Mouse (Mus musculus) urinary bladder, adult 2 months (tissue): ENCODE data around the gene Zfp692. TPM values are rescaled to one million over a fixed set of nuclear protein-coding genes. Genes with fewer than 3 reads are reported as not detected.
A peak's percentile ranks its signal among the peaks of the same experiment; 100 is the strongest.

Experiments used
- DNase-seq: peaks from one replicate; pipeline ENCODE4 v3.0.0; 2022; ENCODE audit warnings: low spot score
- polyA plus RNA-seq: library from polyadenylated mRNA; depleted of rRNA; stranded (reverse); fragments of >200 nt; gene quantifications from 2 replicates; pipeline ENCODE4 v1.2.3, GENCODE M21; 2012

The Zfp692 gene
- polyA plus RNA-seq, 1 experiment: 46.0 TPM

GRCm38 (mm10) chr11:58307411-58308080 lies 677 bp downstream of the Zfp692 start:
- peak; percentile 71 for DNase-seq

- no peak for DNase-seq
Observed at GRCm38 (mm10) chr11:58308661-58309060, 1.8 kb downstream of the Zfp692 start.

- DNase-seq: no peak
Observed at GRCm38 (mm10) chr11:58314069-58314468, 7.2 kb downstream of the Zfp692 start.

- DNase-seq: no peak
Observed at GRCm38 (mm10) chr11:58315536-58316168, 8.8 kb downstream of the Zfp692 start.

- no peak for DNase-seq
Observed at GRCm38 (mm10) chr11:58316344-58316743, 9.5 kb downstream of the Zfp692 start.

GRCm38 (mm10) chr11:58316768-58317390 lies 10.0 kb downstream of the Zfp692 start:
- no peak for DNase-seq

- DNase-seq: peak; percentile 93
Observed at GRCm38 (mm10) chr11:58322824-58323569, 16.1 kb downstream of the Zfp692 start.

GRCm38 (mm10) chr11:58323570-58324340 lies 16.9 kb downstream of the Zfp692 start:
- no peak for DNase-seq

- no peak for DNase-seq
Observed at GRCm38 (mm10) chr11:58324614-58325229, 17.9 kb downstream of the Zfp692 start.

GRCm38 (mm10) chr11:58326781-58327180 lies 19.9 kb downstream of the Zfp692 start:
- DNase-seq: no peak

- no peak for DNase-seq
Observed at GRCm38 (mm10) chr11:58329906-58330275, 23.0 kb downstream of the Zfp692 start.

- peak; percentile 73 for DNase-seq
Observed at GRCm38 (mm10) chr11:58330276-58331148, 23.6 kb downstream of the Zfp692 start, which contains the start of the genes Zfp672 and Sh3bp5l. Zfp672 (minus strand) TSS chr11:58330339. Sh3bp5l (plus strand) TSS chr11:58330724.

GRCm38 (mm10) chr11:58331149-58331495 lies 24.3 kb downstream of the Zfp692 start:
- DNase-seq: no peak

- DNase-seq: no peak
Observed at GRCm38 (mm10) chr11:58331546-58331945, 24.7 kb downstream of the Zfp692 start.

- DNase-seq: no peak
Observed at GRCm38 (mm10) chr11:58334746-58335145, 27.9 kb downstream of the Zfp692 start.

GRCm38 (mm10) chr11:58346745-58347144 lies 39.9 kb downstream of the Zfp692 start:
- no peak for DNase-seq

GRCm38 (mm10) chr11:58350628-58351027 lies 43.8 kb downstream of the Zfp692 start:
- no peak for DNase-seq

GRCm38 (mm10) chr11:58351179-58351578 lies 44.3 kb downstream of the Zfp692 start:
- DNase-seq: no peak

- DNase-seq: no peak
Observed at GRCm38 (mm10) chr11:58352681-58353548, 46.0 kb downstream of the Zfp692 start.
